Mouse (Mus musculus) forebrain, embryonic 12.5 days (tissue): ENCODE measurements around the gene Mcrip2. TPM values are rescaled to one million over a fixed set of nuclear protein-coding genes. Genes with fewer than 3 reads are reported as not detected.

Source experiments
- ATAC-seq: fragments of 200-750 bp; cut with Nextera tagmentation; 2 replicates; pipeline ENCODE4 v1.8.0; 2017; ENCODE audit warnings: moderate TSS enrichment; ENCODE audit not compliant: low FRiP score
- H3K27ac ChIP-seq: fragments of 300-500 bp; sonication (generic); 2 replicates; pipeline ENCODE4 v1.5.1; 2016; ENCODE audit warnings: mild to moderate bottlenecking
- H3K27me3 ChIP-seq: fragments of 300-500 bp; sonication (generic); 2 replicates; pipeline ENCODE4 v1.6.1; 2016; ENCODE audit warnings: mild to moderate bottlenecking
- H3K36me3 ChIP-seq: fragments of 300-500 bp; sonication (generic); replicated peaks from 2 replicates; pipeline ENCODE4 v1.6.1; 2016; ENCODE audit warnings: mild to moderate bottlenecking
- H3K4me1 ChIP-seq: fragments of 300-500 bp; sonication (generic); 2 replicates; pipeline ENCODE4 v1.6.1; 2016
- H3K4me2 ChIP-seq: fragments of 300-500 bp; sonication (generic); 2 replicates; pipeline ENCODE4 v1.6.1; 2016; ENCODE audit warnings: mild to moderate bottlenecking, moderate library complexity
- H3K4me3 ChIP-seq: fragments of 300-500 bp; sonication (generic); replicated peaks from 2 replicates; pipeline ENCODE4 v1.5.1; 2016; ENCODE audit warnings: mild to moderate bottlenecking
- H3K9ac ChIP-seq: fragments of 300-500 bp; sonication (generic); 2 replicates; pipeline ENCODE4 v1.6.1; 2016; ENCODE audit warnings: mild to moderate bottlenecking
- H3K9me3 ChIP-seq: fragments of 300-500 bp; sonication (generic); 2 replicates; pipeline ENCODE4 v1.6.1; 2016
- WGBS: fragments of 180-500 bp; shearing (Covaris S2); methylation state at CpG from one replicate; pipeline ENCODE4 v1.1.7; 2016; 5-methylcytosine and 5-hydroxymethylcytosine counted together
- polyA plus RNA-seq: library from polyadenylated mRNA; unstranded; fragments of >200 nt; fragmentation: Nextera tagmentation; extraction: Ambion mirVana; gene quantifications from 2 replicates; pipeline ENCODE4 v1.2.1, GENCODE M21; 2016

The Mcrip2 gene
- polyA plus RNA-seq, 1 experiment from 2014 or later, result 9.8 TPM

- Histone ChIP-seq H3K36me3 (peaks cover 68% of the 10 kb centered on the region), H3K9me3 (no peaks in the 10 kb centered on the region), H3K27ac (peak within 1 kb of the TSS; percentile 80), H3K9ac (peak within 1 kb of the TSS; percentile 80), H3K4me3 (peak within 1 kb of the TSS; percentile 93), H3K27me3 (no peaks in the 10 kb centered on the region), H3K4me2 (peak within 1 kb of the TSS; percentile 93), H3K4me1 (peaks cover 19% of the 10 kb centered on the region)
- under 1% methylated on average over 21 of the region's 21 CpGs for WGBS
- ATAC-seq, result peak; percentile 96
Observed at GRCm38 (mm10) chr17:25844396-25844901, 24.1 kb downstream of the Mcrip2 start, which contains the start of gene Rhot2. Gene Rhot2 (minus strand): TSS chr17:25844851.

GRCm38 (mm10) chr17:25843636-25844395 lies 24.7 kb downstream of the Mcrip2 start:
- no peaks in the 10 kb centered on the region for H3K9me3 ChIP-seq
- peaks cover 68% of the 10 kb centered on the region for H3K36me3 ChIP-seq
- peak; percentile 40; the same call in 1 of the 2 replicates for ATAC-seq
- H3K9ac ChIP-seq, result peak overlapping the region; percentile 80
- peak overlapping the region; percentile 93 for H3K4me2 ChIP-seq
- WGBS, result 4% methylated on average over 38 of the region's 38 CpGs
- peak overlapping the region; percentile 93 for H3K4me3 ChIP-seq
- peaks cover 19% of the 10 kb centered on the region for H3K4me1 ChIP-seq
- no peaks in the 10 kb centered on the region for H3K27me3 ChIP-seq
- peak overlapping the region; percentile 80 for H3K27ac ChIP-seq

GRCm38 (mm10) chr17:25843122-25843521 lies 25.4 kb downstream of the Mcrip2 start:
- H3K27ac ChIP-seq, result no peak overlapping the region
- H3K9ac ChIP-seq, result peak overlapping the region; percentile 80
- peak overlapping the region; percentile 93 for H3K4me2 ChIP-seq
- peak overlapping the region; percentile 93 for H3K4me3 ChIP-seq
- WGBS, result 94% methylated on average over 4 of the region's 4 CpGs
- no peaks in the 10 kb centered on the region for H3K9me3 ChIP-seq
- ATAC-seq, result no peak
- no peaks in the 10 kb centered on the region for H3K27me3 ChIP-seq
- peaks cover 67% of the 10 kb centered on the region for H3K36me3 ChIP-seq
- peaks cover 22% of the 10 kb centered on the region for H3K4me1 ChIP-seq

- ATAC-seq, result no peak
- Histone ChIP-seq H3K4me3 (no peak overlapping the region), H3K36me3 (peaks cover 66% of the 10 kb centered on the region), H3K9ac (no peak overlapping the region), H3K9me3 (no peaks in the 10 kb centered on the region), H3K27ac (no peak overlapping the region), H3K4me2 (no peak overlapping the region), H3K27me3 (no peaks in the 10 kb centered on the region), H3K4me1 (peaks cover 28% of the 10 kb centered on the region)
- WGBS, result 90% methylated on average over 3 of the region's 3 CpGs
Observed at GRCm38 (mm10) chr17:25842509-25842908, 26.1 kb downstream of the Mcrip2 start.

- Histone ChIP-seq H3K9ac (no peak within 1 kb of the TSS), H3K4me3 (no peak within 1 kb of the TSS), H3K4me1 (peaks cover 40% of the 10 kb centered on the region), H3K9me3 (no peaks in the 10 kb centered on the region), H3K27me3 (no peaks in the 10 kb centered on the region), H3K27ac (no peak within 1 kb of the TSS), H3K36me3 (peaks cover 59% of the 10 kb centered on the region), H3K4me2 (no peak within 1 kb of the TSS)
- 94% methylated on average over 22 of the region's 22 CpGs for WGBS
- ATAC-seq, result no peak
Observed at GRCm38 (mm10) chr17:25841117-25841880, 27.3 kb downstream of the Mcrip2 start, which contains the start of gene Gm20683. Gene Gm20683 (minus strand): TSS chr17:25841763.

- Histone ChIP-seq H3K36me3 (peaks cover 51% of the 10 kb centered on the region), H3K4me1 (peaks cover 48% of the 10 kb centered on the region), H3K27me3 (no peaks in the 10 kb centered on the region), H3K9me3 (no peaks in the 10 kb centered on the region), H3K4me3 (no peak overlapping the region), H3K27ac (no peak overlapping the region), H3K4me2 (no peak overlapping the region), H3K9ac (no peak overlapping the region)
- no peak for ATAC-seq
- WGBS, result 95% methylated on average over 6 of the region's 6 CpGs
Observed at GRCm38 (mm10) chr17:25840519-25840918, 28.0 kb downstream of the Mcrip2 start.

- H3K27me3 ChIP-seq, result no peaks in the 10 kb centered on the region
- ATAC-seq, result no peak
- no peak overlapping the region for H3K27ac ChIP-seq
- no peak overlapping the region for H3K4me2 ChIP-seq
- H3K9me3 ChIP-seq, result no peaks in the 10 kb centered on the region
- no peak overlapping the region for H3K9ac ChIP-seq
- H3K4me1 ChIP-seq, result peaks cover 52% of the 10 kb centered on the region
- peaks cover 57% of the 10 kb centered on the region for H3K36me3 ChIP-seq
- no peak overlapping the region for H3K4me3 ChIP-seq
- WGBS, result 89% methylated on average over 14 of the region's 14 CpGs
Observed at GRCm38 (mm10) chr17:25839455-25840235, 28.9 kb downstream of the Mcrip2 start.

- H3K9ac ChIP-seq, result no peak overlapping the region
- no peaks in the 10 kb centered on the region for H3K9me3 ChIP-seq
- ATAC-seq, result no peak
- WGBS, result 83% methylated on average over 4 of the region's 4 CpGs
- no peaks in the 10 kb centered on the region for H3K27me3 ChIP-seq
- peaks cover 58% of the 10 kb centered on the region for H3K36me3 ChIP-seq
- H3K4me2 ChIP-seq, result no peak overlapping the region
- H3K4me1 ChIP-seq, result peaks cover 57% of the 10 kb centered on the region
- no peak overlapping the region for H3K4me3 ChIP-seq
- no peak overlapping the region for H3K27ac ChIP-seq
Observed at GRCm38 (mm10) chr17:25838904-25839303, 29.7 kb downstream of the Mcrip2 start.

- Histone ChIP-seq H3K36me3 (peaks cover 58% of the 10 kb centered on the region), H3K27ac (peak overlapping the region; percentile 73), H3K9me3 (no peaks in the 10 kb centered on the region), H3K9ac (peak overlapping the region; percentile 64; the same call in 1 of the 2 replicates), H3K27me3 (no peaks in the 10 kb centered on the region), H3K4me1 (peaks cover 51% of the 10 kb centered on the region), H3K4me2 (peak overlapping the region; percentile 72), H3K4me3 (no peak overlapping the region)
- ATAC-seq, result no peak
- WGBS, result 40% methylated on average over 3 of the region's 3 CpGs
Observed at GRCm38 (mm10) chr17:25837533-25837932, 31.0 kb downstream of the Mcrip2 start.

DNA sequence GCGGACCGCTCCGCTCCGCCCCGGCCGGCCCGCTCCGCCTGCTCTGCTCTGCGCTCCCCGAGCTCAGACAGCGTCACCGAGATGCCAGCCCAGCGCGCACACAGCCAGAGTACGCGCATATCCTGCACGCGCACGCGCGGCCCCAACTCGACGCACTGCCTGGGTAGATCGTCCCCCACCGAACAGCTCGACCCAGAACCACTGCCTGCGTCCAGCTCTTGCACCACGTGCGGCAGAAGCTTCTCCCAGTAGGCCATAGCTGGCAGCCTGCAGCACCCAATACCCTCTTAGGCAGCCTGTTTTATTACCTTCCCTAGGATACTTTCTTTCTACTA lies 31.5 kb downstream of the Mcrip2 start, which contains the start of gene Rhbdl1:
Rhbdl1 (minus strand) TSS at position 220 of the 335 bp plus-strand sequence.
- H3K4me3 ChIP-seq, result peak within 1 kb of the TSS; percentile 38
- peak within 1 kb of the TSS; percentile 73 for H3K27ac ChIP-seq
- H3K9ac ChIP-seq, result peak within 1 kb of the TSS; percentile 64
- H3K9me3 ChIP-seq, result no peaks in the 10 kb centered on the region
- 1% methylated on average over 27 of the region's 29 CpGs for WGBS
- ATAC-seq, result peak; percentile 37; the same call in 1 of the 2 replicates
- no peaks in the 10 kb centered on the region for H3K27me3 ChIP-seq
- peak within 1 kb of the TSS; percentile 72 for H3K4me2 ChIP-seq
- peaks cover 54% of the 10 kb centered on the region for H3K4me1 ChIP-seq
- H3K36me3 ChIP-seq, result peaks cover 53% of the 10 kb centered on the region

GRCm38 (mm10) chr17:25836397-25837075 lies 32.0 kb downstream of the Mcrip2 start:
- H3K9ac ChIP-seq, result peak overlapping the region; percentile 64
- H3K27ac ChIP-seq, result peak overlapping the region; percentile 73
- no peaks in the 10 kb centered on the region for H3K9me3 ChIP-seq
- ATAC-seq, result no peak
- H3K4me1 ChIP-seq, result peaks cover 59% of the 10 kb centered on the region
- H3K27me3 ChIP-seq, result no peaks in the 10 kb centered on the region
- 29% methylated on average over 18 of the region's 23 CpGs for WGBS
- peak overlapping the region; percentile 72 for H3K4me2 ChIP-seq
- H3K4me3 ChIP-seq, result peak overlapping the region; percentile 38
- H3K36me3 ChIP-seq, result peaks cover 52% of the 10 kb centered on the region
